Mouse (Mus musculus) CH12.LX (cell line): ENCODE measurements around the gene Slc25a21.

Experiments
- CTCF ChIP-seq, 2 experiments: IDR thresholded peaks in 1 of 2; conservative IDR thresholded peaks in 1 of 2; 2 replicates each; pipeline ENCODE4 v1.5.1; 2011 to 2012; ENCODE audit warnings: low read depth in 2 of 2, low read length in 2 of 2, improper control_type of control experiment in 1 of 2, inconsistent platforms in 1 of 2, mild to moderate bottlenecking in 1 of 2, moderate library complexity in 1 of 2
- HCFC1 ChIP-seq: IDR thresholded peaks from 2 replicates; pipeline ENCODE4 v1.6.1; 2012; ENCODE audit warnings: low read depth, mild to moderate bottlenecking, inconsistent platforms, low read length, improper control_type of control experiment
- NRF1 ChIP-seq: IDR thresholded peaks from 2 replicates; pipeline ENCODE4 v1.6.1; 2014; ENCODE audit warnings: low read depth, mild to moderate bottlenecking, inconsistent platforms, low read length, improper control_type of control experiment, moderate library complexity
- POLR2A ChIP-seq: IDR thresholded peaks from 2 replicates; pipeline ENCODE4 v1.6.1; 2011; ENCODE audit warnings: low read depth, mild to moderate bottlenecking, improper control_type of control experiment, low read length

DNA sequence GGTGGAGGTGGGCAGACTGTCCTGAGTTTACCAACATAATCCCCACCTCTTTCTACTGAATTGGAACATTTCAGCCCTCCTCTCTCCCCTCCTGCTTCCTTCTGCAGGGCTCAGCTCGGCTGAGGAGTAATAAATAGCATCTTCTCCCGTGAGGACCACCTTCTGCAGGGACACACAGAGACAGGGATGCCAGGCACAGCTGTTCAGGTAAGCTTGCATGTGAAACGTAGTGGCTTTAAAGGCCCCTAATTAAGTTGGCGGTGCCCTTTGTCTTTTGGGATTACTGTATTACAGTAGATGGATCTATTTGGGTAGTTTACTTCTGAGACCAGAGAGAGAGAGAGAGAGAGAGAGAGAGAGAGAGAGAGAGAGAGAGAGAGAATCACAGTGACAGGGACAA, 344.6 kb downstream of the Slc25a21 start:
- TF ChIP-seq HCFC1 (no peak), CTCF (conservative IDR thresholded peaks at IDR 0.05 in 1 of 2, IDR thresholded peaks at IDR 0.05 in 1 of 2; ENCODE audit: low read depth in 2 of 2, low read length in 2 of 2) (no peak), NRF1 (no peak), POLR2A (no peak)
